Mouse (Mus musculus): Measurements from ENCODE around the gene Mertk.
A peak's percentile ranks its signal among the peaks of the same experiment; 100 is the strongest.
"Not testable (repeated sequence)": the region's sequence is repeated elsewhere in the genome, so short reads cannot be mapped to it uniquely, and the experiment has no call there.

Mertk gene

DNA sequence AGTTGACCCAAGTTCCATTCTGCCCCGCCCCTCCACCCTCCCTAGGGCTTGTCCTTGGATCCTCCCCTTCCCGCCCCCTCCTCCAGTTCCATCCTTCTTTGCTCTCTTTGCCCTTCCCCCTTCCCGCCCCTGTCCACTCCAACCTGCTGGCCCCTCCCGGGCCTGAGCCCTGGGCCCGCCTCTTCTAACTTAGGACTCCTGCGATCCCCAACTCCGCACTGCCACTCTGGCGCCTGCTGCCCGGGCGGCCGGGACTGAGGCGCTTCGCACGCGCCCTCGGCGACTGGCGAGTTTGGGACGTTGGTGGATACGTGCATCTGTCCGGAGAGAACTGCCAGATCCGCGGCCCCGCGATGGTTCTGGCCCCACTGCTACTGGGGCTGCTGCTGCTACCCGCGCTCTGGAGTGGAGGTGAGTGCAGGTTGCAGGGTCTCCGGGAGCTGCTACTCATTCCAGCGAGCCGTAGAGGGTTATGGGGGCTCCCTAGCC, at the start of gene Mertk:
Mertk (plus strand) TSS at position 264 of the 489 bp plus-strand sequence.
- DNase-seq (ENCODE audit: low spot score), result peak; percentile 85

DNA sequence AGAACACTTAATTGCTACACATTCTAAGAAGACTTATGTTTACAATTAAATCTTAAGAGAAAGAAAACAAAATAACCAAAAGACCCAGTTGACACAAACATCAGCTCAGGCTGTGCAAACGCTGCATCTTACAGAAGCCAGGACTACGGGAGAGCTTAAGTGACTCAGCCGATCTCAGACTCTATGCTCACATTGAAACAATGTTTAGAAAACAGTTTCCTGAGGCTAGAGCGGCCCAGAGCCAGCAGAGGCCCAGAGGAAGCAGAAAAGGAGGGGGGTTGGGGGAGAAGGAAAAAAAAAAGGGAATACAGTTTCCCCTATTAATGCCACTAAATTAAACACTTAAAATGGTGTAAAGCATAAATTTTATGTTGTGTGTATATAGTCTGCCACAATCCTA, 18.1 kb upstream of the Mertk start:
- DNase-seq (ENCODE audit: low spot score), result no peak

DNA sequence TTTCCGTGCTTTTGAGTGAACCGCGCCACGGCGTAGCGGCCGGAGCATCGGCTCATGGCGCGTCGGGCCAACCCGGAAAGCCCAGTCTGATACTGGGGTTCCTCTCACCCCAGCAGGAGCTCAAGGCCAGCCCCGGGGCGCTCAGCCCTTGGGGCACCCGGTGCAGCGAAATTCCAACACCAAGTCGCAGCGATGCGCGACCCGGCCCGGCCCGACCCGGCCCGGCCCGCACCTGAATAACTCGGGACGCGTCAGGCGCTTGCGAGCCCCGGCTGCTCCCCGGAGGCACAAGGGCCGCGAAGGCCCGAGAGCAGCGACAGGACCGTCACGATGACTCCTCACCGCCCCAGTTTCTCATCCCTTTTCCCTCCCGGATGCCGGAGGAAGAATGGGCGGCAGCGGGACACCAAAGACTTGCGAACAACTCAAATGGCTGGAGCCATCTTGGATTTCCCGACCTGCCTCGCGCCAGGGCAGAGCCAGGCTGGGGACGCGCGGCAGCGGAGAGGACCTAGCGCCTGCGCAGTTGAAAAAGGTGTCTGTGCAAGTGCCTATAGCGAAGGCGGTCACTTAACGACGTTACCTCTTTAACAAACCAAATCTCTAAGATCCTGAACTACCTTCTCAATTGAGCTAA, 11.7 kb upstream of the Mertk start, which contains the start of gene Anapc1:
Anapc1 (minus strand) TSS at position 471 of the 637 bp plus-strand sequence.
- DNase-seq (ENCODE audit: low spot score), result peak; percentile 94

DNA sequence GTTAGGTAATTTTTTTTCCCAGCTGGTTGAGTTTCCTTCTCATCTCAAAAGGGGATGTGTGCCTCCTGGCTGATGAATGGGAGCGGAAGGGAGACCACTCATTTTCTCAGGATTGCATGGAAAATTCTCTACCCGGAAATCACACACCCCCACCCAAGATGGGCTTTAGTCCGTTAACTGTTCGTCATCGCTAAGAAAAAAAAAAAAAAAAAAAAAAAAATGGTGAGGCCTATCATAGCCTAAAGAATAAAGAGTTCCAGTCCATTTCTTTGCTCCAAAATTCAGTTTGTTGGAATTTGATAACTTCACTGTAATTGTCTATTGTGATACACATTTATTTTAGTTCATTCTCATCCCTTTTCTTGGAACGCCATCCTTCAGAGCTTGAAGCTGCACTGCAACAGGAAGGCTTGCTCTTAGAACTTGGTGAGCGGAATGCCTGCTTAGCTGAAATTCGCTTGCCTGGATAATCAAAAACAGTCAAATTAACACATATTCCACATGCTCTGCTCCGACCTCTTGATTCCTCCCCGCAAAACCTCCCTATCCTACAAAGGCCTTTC, 11.1 kb upstream of the Mertk start:
- DNase-seq (ENCODE audit: low spot score), result no peak

DNA sequence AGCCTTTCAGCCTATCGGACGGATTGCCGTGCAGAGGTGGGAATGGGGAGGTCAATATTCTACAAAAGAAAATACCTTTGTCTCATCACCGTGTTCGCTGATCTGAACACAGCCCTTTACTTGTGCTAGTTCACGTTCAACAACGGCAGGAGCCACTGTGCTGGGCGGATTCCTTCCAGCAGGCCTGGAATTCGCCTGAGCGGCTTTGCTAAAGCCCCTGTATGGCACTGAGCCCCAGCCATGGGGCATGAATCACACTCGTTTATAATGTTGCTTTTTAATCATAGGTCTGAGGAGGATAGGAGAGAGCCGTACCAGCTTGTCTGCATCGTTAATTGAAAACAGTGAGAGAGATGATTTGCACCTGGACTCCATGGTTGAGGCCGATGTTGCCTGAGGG, 6.4 kb upstream of the Mertk start:
- DNase-seq (ENCODE audit: low spot score), result no peak

DNA sequence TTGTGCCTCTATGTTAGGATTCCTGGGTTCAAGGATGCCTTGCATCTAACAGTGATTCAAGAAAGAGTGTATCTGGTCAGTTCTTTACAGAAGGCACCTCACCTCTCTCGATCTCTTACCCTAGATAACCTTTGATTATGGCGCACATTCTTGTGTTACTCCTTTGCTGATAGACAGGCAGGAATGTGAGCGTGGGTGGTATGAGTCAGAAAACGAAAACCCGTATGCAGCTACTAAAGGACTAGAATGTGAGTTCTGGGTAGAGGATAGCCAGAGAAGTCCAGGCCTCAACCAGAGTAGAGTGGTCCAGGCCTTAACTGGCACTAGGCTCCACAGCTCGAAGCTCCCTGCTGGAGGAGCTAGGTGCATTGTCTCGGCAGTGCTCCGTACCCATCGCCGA, 6.0 kb upstream of the Mertk start:
- no peak for DNase-seq (ENCODE audit: low spot score)

DNA sequence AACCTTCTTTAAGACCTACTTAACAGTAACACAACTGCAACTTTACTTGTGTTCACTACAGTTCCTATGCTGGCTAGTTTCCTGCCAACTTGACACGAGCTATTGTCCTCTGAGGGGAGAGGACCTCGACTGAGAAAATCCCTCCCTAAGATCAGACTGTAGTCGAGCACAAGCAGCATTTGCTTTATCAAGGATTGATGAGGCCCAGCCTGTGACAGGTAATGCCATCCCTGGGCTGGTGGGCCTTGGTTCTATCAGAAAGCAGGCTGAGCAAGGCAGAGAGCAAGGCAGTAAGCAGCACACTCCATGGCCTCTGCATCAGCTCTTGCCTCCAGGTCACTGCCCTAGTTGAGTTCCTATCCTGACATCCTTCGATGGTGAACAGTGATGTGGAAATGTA, 5.5 kb upstream of the Mertk start:
- no peak for DNase-seq (ENCODE audit: low spot score)

DNA sequence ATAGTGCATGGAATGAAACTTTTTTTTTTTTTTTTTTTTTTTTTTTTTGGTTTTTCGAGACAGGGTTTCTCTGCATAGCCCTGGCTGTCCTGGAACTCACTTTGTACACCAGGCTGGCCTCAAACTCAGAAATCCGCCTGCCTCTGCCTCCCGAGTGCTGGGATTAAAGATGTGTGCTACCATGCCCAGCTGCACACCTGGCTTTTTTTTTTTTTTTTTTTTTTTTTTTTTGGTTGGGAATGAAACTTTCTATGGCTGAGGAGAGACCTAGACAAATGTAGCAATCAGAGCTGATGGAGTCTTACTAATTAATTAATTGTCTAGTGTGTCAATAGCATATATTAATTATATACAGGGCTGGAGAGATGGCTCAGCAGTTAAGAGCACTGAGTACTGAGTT, 4.9 kb upstream of the Mertk start:
- DNase-seq (ENCODE audit: low spot score), result not testable (repeated sequence)

DNA sequence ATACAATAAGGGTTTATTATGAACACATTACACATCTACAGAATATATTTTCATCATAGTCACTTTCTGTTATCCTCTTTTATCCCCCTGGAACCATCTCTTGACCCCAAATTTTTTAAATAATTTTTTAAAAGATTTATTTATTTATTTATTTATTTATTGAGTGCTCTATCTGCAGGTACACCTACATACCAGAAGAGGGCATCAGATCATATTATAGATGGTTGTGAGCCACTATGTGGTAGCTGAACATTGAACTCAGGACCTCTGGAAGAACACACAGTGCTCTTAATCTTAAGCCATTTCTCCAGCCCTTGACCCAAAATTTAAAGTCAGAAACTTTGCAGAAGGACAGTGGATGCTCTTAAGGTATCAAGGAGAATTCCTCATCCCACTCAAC, 4.2 kb upstream of the Mertk start:
- DNase-seq (ENCODE audit: low spot score), result peak; percentile 23

DNA sequence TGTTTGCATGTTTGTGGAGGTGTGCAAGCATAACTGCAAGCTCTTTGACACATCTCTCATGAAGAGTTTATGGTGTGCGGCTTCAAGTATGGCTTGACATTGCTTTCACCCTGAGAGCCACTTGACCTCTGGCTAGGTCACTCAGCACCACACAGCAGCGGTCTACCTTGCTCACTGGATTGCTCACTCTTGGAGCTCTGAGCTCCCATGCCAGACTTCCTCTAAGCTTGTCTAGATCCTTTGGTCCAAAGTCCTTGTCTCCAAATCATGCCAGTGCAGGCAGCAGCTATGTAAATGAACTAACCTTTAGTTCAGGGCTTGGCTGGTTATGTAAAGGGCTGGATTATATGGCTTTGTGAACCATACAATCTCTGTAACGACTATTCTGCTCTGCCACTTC, 2.3 kb upstream of the Mertk start:
- DNase-seq (ENCODE audit: low spot score), result no peak

DNA sequence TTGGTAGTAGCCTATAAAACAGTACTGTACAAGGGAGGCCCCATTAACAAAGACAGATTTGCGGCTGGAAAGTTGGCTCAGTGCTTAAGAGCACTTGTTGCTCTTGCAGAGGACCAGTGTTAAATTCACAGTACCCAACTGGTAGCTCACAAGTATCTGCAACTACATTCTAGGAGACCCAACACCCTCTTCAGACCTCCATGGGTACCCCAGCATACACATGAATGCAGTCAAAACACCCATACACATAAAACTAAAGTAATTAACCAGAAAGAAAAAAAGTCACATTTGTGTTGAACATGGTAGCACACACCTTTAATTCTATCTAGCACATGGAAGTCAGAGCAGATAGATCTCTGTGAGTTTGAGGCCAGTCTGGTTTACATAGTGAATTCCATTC, 1.7 kb upstream of the Mertk start:
- no peak for DNase-seq (ENCODE audit: low spot score)

DNA sequence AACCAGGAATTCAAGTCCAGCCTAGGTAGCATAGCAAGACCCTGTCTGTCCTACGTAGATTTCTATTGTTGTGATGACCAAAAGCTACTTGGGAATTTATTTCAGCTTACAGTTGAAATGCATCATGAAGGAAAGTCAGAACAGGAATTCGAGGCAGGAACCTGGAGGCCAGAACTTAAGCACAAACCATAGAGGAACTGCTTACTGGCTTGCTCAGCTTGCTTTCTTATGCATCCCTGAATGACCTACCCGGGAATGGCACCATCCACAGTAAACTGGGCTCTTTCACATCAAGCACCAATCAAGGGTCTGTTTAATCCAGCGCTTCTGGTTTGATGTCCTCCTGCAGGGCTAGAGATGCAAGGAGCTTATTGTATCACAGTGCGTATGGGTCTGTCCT, 1.2 kb upstream of the Mertk start:
- no peak for DNase-seq (ENCODE audit: low spot score)

DNA sequence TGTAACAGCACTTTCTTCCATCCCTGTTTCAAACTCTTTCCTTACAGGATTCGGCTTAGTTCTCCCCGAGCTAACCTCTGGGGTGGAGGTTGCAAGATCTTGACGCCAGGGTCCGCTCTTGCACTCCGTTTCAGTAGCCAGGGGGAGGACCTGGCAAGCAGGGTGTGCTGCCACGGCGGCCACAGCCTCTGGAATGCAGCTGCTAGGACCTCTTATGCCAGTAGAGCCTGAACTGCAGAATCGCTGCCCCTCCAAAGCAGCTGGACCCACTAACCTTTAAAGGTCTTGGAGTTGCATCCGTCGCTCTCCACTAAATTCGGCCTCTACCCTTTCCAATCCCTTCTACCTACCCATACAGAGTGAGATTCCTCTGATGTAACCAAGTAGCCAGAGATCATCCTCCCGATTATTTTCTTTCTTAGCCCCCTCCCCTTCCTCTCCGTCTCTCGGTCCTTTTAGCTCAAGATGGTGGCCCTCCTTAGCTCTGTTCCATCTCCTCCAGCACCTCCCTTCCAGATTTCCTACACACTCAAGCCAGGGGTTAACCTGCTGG, 540 bp upstream of the Mertk start:
- DNase-seq (ENCODE audit: low spot score), result peak; percentile 96

DNA sequence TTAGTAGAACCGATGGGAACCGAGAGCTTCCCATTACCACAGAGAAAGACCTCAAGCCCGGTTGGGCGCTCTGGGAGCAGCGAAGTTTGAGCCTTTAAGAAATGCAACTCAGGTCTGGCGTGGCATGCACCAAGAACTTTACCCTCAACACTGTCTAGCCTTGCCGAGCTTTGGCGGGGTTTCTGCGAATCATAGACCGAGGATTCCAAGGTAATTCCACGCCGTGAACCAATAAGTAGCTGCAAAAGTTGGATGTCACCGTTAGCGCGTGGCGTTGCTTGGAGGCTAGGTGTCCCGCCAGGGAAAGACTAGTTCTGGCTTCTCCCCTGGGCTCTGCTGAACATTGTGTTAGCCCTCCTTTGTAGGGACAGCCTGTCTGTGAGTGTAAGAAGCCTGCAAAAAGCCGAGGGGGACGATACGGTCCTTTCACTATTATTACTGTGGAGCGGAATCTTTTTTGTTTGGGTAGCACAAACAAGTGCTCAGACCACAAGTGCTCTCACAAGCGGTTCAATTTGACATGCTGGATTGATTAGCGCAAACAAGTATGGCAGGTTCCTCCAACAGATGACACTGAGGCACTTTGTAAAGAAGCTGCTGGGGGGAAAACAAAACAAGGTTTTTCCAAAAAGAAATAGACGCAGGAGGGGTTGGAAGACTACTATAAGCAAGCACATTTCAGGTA, 587 bp downstream of the Mertk start:
- DNase-seq (ENCODE audit: low spot score), result peak; percentile 63

DNA sequence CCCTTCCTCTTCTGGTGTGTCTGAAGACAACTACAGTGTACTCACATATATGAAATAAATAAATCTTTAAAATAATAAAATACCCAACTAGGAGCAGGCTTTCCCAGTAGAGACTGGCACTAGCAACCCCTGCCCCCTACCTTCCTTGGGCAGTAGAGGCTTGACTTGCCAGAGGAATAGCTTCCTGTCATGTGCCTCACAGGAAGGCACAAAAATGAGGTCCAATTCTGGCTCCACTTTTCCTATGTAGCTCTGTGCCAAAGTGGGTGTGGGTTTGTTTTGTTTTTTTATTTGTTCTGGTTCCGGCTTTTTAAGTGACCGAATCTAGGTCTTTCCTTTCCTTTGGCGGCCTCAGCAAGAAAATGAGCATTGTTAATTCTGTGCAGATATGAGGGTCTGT, 5.7 kb downstream of the Mertk start:
- DNase-seq (ENCODE audit: low spot score), result no peak

DNA sequence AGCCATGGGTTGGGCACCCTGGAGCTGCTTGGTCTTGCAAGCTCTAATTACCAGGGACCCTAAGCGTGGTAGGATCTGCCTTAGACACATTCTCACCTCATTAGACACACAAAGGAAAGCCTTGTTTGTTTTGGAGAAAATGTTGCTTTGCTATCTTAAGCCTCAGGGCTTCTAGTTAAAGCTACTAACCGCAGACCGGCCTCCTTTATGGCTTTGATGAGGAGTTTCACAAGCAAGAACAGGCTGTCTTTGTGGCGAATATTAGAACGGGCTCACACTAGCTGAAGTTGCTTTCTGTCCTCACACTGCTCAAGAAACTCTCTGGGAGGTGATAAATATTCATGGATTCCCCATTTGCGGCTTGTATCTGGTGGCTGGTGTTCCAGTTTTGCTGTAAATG, 10.5 kb downstream of the Mertk start:
- DNase-seq (ENCODE audit: low spot score), result no peak

DNA sequence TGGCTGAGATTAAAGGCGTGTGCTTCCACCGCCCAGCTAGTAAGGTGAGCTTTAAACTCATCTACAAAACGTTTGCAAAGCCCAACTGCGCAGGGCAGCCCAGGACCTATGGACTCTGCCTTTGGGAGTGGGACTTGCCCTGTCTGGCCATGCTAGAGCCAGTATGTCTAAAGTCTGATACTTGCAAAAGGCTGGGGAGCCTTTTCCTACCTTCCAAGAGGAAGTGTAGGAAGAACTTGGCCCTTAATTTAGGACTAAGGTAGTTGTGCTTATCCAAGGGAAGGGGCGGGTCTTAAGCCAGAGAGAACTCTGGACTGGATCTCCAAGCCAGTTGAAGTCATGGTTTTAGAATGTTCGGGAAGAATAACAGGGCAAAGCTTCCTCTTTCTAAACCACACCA, 11.9 kb downstream of the Mertk start:
- no peak for DNase-seq (ENCODE audit: low spot score)

DNA sequence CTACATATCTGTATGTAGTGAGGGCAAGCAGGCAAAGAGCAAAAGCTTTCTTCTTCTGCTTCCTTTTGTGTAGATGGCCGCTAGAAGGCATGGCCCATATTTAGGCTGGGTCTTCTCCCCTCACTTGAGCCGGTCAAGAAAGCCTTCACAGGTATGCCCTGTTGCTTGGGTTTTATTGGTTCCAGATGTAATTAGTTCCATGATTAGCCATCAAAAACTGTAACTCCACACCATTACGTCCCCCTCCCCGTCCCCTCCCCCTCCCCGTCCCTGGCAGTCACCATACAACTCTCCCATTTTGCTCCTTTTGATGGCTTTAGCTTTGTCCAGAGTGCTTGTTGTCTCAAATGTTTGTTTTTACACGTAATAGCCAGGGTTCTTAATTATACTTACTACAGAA, 14.2 kb downstream of the Mertk start:
- DNase-seq (ENCODE audit: low spot score), result peak; percentile 16

DNA sequence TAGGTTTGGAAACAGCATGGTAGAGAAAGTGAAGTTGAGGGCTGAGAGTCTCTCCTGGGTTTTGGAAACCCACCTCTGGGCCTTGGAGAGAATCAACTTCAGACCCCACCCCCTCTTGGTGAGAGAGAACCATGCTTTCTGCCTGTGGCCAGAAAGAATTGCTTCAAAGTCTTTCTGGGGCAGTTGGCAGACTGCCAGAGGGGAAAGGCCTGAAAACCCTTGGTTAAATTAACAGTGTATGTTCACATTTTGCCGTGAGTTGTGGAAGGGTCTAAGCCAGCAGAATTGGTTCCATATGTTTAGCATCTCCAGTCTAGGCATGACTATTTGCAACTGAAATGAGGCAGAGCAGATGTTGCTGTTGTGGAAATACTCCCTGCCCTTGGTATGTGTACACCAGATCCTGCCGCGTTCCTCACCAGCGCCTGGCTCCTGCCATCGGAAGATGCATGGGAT, 14.8 kb downstream of the Mertk start:
- DNase-seq (ENCODE audit: low spot score), result peak; percentile 79

DNA sequence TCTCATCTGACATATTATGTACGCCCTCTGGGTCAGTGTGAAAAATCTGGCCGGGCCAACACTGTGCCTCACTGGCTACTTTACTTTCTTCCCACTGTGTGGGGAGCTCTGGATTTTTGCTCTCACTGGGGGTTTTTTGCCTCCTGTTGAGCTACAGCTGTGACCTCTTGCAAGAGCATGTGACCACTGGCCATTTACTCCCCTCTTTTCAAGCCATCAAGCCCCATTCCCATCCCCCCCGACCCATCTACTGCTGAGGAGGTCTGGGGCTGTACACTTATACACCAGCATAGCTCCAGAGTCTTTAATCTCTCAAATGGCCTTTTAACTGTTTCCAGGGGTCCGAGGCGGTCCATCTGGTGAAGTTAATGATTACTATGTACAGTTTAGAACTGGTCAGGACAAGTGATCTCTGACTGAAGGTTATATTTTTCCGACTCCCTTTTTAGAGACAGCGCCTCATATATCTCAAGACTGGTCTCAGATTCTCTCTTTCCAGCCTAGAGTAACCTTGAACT, 16.0 kb downstream of the Mertk start:
- DNase-seq (ENCODE audit: low spot score), result peak; percentile 42

DNA sequence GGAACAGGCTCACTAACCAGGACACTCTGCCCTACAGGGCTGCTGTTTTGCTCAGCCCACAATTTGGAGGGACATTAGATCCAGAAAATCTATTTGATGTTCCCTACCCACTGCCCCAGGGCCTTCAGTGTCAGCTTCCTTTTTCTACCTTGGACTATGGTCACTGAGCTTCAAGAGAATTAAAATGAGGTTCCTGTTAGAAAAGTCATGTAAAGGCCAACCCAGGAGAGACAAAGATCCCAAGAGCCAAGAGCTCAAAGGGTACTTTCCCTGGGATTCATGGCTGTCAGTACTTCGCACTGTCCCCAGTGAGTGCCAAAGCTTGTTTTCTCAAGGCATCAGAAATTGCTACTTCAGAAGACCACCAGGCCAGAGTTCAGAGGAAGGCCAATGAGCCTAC, 17.2 kb downstream of the Mertk start:
- no peak for DNase-seq (ENCODE audit: low spot score)

DNA sequence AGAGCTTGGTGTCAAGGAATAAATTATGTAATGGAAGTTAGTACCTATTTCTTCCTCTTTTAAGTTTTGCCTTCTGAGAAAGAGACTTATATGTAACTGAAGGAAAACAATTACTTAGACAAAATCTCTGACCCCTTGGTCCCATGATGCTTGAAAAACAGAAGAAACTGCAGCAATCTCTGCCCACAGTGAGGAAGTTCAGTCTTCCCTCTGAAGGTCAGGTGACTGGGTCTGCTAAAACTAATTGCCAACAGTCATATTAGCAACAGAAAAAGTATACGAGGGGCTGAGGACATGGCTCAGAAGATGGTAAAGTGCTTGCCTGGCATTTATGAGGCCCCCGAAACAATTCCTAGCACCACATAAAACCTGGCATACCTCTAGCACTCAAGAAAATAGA, 20.6 kb downstream of the Mertk start:
- no peak for DNase-seq (ENCODE audit: low spot score)
